Mouse (Mus musculus): ENCODE measurements around the gene Fsip1.

DNA sequence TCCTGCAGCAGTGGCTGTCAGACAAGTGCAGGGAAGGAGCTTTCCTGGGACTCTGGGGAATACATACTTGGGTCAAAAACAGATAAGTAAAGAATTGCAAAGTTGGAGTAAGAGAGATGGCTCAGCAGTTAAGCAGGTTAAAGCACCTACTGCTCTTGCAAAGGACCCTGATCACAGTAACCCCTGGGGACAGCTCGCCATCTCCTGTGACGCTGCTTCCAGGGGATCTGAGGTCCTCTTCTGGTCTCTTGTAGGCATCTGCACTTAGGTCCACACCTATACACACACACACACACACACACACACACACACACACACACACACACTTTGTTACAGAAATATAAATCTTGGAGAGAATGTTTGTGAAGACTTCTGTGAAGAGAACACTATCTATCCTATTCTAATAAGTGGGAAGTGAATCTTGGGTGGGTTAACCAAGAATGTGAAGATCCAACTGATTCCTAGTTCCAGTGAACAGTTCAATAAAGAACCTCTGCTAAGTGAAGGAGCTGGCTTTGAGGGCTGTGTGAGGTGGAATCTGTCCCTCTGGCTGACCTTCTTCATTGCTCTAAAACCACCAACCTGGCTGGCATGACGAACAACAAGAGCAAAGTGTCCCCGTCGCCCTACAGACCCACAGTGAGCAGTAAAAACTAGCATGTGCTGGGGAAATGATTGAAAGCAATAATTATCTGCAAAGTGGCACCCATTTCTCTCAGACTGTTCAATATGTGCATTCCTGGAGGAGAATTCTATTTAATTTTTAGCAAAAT is 129.1 kb downstream of the Fsip1 start:
- TF ChIP-seq CTCF (IDR thresholded peaks at IDR 0.05; ENCODE audit: low read depth, low read length) (no peak), POLR2A (IDR thresholded peaks at IDR 0.05; ENCODE audit: insufficient read depth, low read length) (no peak), EP300 (IDR thresholded peaks at IDR 0.05; ENCODE audit: insufficient read depth, low read depth, low read length) (no peak)
